In genomic region chr2:112501209-112501608, GRCm38 (mm10) we compare ENCODE assay signal across 8 mouse cellular contexts. TPM values are rescaled to one million over a fixed set of nuclear protein-coding genes. Genes with fewer than 3 reads are reported as not detected.
DNase-seq lines count a peak whose midpoint lies in the region; ATAC-seq lines count a peak whose summit lies in the region.

No protein-coding gene starts in this region.

- H3K27ac ChIP-seq in lung, embryonic 15.5 days: no peak overlapping the region

- H3K4me3 ChIP-seq in lung, embryonic 15.5 days: no peak overlapping the region

- ATAC-seq in lung, embryonic 15.5 days (ENCODE audit: borderline replicate concordance, extremely low read depth, low FRiP score, low TSS enrichment): peak; percentile 91

- no peaks in the 10 kb centered on the region for H3K9me3 ChIP-seq in lung, embryonic 15.5 days

- peak; percentile 81 for DNase-seq in MN1 (ENCODE audit: low spot score)
- DNase-seq in cerebellum, adult 8-10 months: peak; percentile 33
- peak; percentile 57 for DNase-seq in forelimb bud, embryonic 11.5 days (ENCODE audit: low read depth, low spot score)
- DNase-seq in heart, postnatal 4 days: peak; percentile 80
- DNase-seq in layer of hippocampus, adult 8-10 months (ENCODE audit: low spot score in 2 of 2): peak; percentile 72 to 77
- peak; percentile 64 for DNase-seq in ovary, postnatal 14 days (ENCODE audit: low spot score)
- DNase-seq in thymus, postnatal 0 days (ENCODE audit: low spot score): peak; percentile 78

- H3K36me3 ChIP-seq in lung, embryonic 15.5 days: no peaks in the 10 kb centered on the region

- H3K4me1 ChIP-seq in lung, embryonic 15.5 days: peaks cover 4% of the 10 kb centered on the region; the same call in 1 of the 2 replicates

- no peaks in the 10 kb centered on the region for H3K27me3 ChIP-seq in lung, embryonic 15.5 days

- no peak overlapping the region for H3K9ac ChIP-seq in lung, embryonic 15.5 days

- H3K4me2 ChIP-seq in lung, embryonic 15.5 days: no peak overlapping the region

- WGBS in lung, embryonic 15.5 days: under 1% methylated on average over 6 of the region's 6 CpGs

RNA-seq across cellular contexts. Expression of gene Aven, which starts 8.4 kb away (rescaled TPM):
- total RNA-seq in heart, postnatal 4 days (2021): 10 to 100 TPM; 15.1 to 17.2 TPM
- total RNA-seq in layer of hippocampus, adult 8-10 months (2022): 10 to 100 TPM in 2 of 4 experiments, 1 to 10 TPM in 2; 8.1 to 11.5 (median 10.0) TPM
- polyA plus RNA-seq in lung, embryonic 15.5 days (2015; fragmentation: Nextera tagmentation; extraction: Ambion mirVana): 5.5 and 6.4 TPM in 2 replicates
- polyA plus RNA-seq in thymus, postnatal 0 days (2015; fragmentation: Nextera tagmentation; extraction: Ambion mirVana): 5.2 and 6.0 TPM in 2 replicates

RNA-seq across cellular contexts. Expression of gene Chrm5, which starts 20.6 kb away (rescaled TPM):
- not detected for total RNA-seq in heart, postnatal 4 days (2021)
- total RNA-seq in layer of hippocampus, adult 8-10 months (2022): 1 to 10 TPM; 5.4 to 9.7 (median 7.4) TPM
- 0.10 TPM in 1 of 2 replicates, not detected in the other for polyA plus RNA-seq in lung, embryonic 15.5 days (2015; fragmentation: Nextera tagmentation; extraction: Ambion mirVana)
- not detected in 2 replicates for polyA plus RNA-seq in thymus, postnatal 0 days (2015; fragmentation: Nextera tagmentation; extraction: Ambion mirVana)

RNA-seq across cellular contexts. Expression of gene Emc7, which starts 46.4 kb away (rescaled TPM):
- total RNA-seq in heart, postnatal 4 days (2021): 10 to 100 TPM; 15.5 to 16.4 TPM
- 10 to 100 TPM; 42.8 to 48.1 (median 46.4) TPM for total RNA-seq in layer of hippocampus, adult 8-10 months (2022)
- polyA plus RNA-seq in lung, embryonic 15.5 days (2015; fragmentation: Nextera tagmentation; extraction: Ambion mirVana): 19.3 and 19.6 TPM in 2 replicates
- polyA plus RNA-seq in thymus, postnatal 0 days (2015; fragmentation: Nextera tagmentation; extraction: Ambion mirVana): 25.0 and 25.2 TPM in 2 replicates

Comparison
In these comparisons a context has a peak if more than half of its experiments do, and no peak if none do; other contexts are left out.
1. RNA of gene Chrm5, which starts 20.6 kb away (total RNA-seq): 5.4 to 9.7 TPM in layer of hippocampus, adult 8-10 months; not detected in heart, postnatal 4 days; every median in the first group is over 4 times any median in the second.
2. Peak in every context shown above with its lines, with median percentiles within 50 percentile points of each other: DNase-seq.